Mouse (Mus musculus): ENCODE measurements around the gene Brinp2. TPM values are rescaled to one million over a fixed set of nuclear protein-coding genes. Genes with fewer than 3 reads are reported as not detected.

The Brinp2 gene
- 25.1 and 29.6 TPM in 2 replicates for polyA plus RNA-seq (2015; fragmentation: Nextera tagmentation; extraction: Ambion mirVana)

DNA sequence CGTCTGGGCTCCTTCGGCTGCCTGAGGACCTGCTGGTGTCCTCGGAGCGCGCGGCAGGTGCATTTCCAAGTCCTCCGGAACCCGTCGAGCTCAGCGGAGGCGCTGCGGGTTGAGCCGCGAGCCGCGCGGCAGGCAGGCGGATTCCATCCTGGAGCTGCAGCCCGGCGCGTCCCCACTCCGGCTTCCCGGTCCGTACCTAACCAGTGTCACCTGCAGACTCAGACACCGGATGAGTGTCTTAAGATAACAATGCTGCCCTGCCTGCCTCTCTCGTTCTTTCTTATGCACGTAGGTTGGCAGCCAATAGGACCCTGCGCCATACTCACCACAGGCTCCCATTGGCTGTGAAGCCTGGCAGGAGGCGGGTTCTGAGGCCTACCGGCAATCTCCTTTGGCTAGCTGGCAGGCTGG, at the start of gene Brinp2:
Gene Brinp2 (minus strand): TSS at position 276 of the 411 bp plus-strand sequence.

DNA sequence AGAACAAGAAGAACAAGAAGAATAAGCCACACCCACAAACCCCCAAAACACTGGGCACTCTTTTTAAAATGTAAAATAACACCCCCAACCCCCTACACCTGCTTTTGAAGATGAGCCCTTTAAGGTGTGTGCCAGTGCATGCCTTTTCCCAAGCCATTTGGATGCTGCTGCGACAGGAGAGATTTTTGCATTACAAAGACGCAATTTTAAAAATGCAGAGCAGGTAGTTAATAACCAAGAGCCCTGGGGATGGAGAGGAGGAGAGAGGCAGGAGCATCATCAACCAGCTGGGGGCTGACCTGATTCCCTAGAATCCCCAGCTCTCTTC, 5.8 kb upstream of the Brinp2 start, which contains the start of gene Astn1:
Gene Astn1 (plus strand): TSS at position 310 of the 328 bp plus-strand sequence.

Other genes with a start within 250 kb of the Brinp2 start
- 30.8 and 39.5 TPM in 2 replicates for gene Astn1, start 5.9 kb upstream of the Brinp2 start, polyA plus RNA-seq (2015; fragmentation: Nextera tagmentation; extraction: Ambion mirVana)

Measured in neural tube, postnatal 0 days (tissue).